Mouse (Mus musculus) kidney, adult 2 months (tissue): ENCODE data around the gene Atp11b. TPM values are rescaled to one million over a fixed set of nuclear protein-coding genes. Genes with fewer than 3 reads are reported as not detected.

Source experiments
- DNase-seq: peaks from one replicate; pipeline ENCODE4 v3.0.0; 2021
- H3K27ac ChIP-seq: fragments of 200-500 bp; 2 replicates; pipeline ENCODE4 v1.5.1; 2012; ENCODE audit warnings: low read depth, low read length, control low read depth, inconsistent platforms; ENCODE audit not compliant: insufficient read depth
- H3K27me3 ChIP-seq: fragments of 200-500 bp; replicated peaks from 2 replicates; pipeline ENCODE4 v1.6.1; 2012; ENCODE audit warnings: mild to moderate bottlenecking, moderate library complexity, low read length, inconsistent platforms; ENCODE audit not compliant: control insufficient read depth, insufficient read depth
- H3K36me3 ChIP-seq: fragments of 200-500 bp; 2 replicates; pipeline ENCODE4 v1.6.1; 2012; ENCODE audit warnings: mild to moderate bottlenecking, moderate library complexity, low read length, inconsistent platforms; ENCODE audit not compliant: control insufficient read depth, insufficient read depth
- H3K4me1 ChIP-seq: fragments of 200-500 bp; 2 replicates; pipeline ENCODE4 v1.6.1; 2011; ENCODE audit warnings: low read length; ENCODE audit not compliant: control insufficient read depth, insufficient read depth
- H3K4me3 ChIP-seq: fragments of 200-500 bp; 2 replicates; pipeline ENCODE4 v1.5.1; 2011; ENCODE audit warnings: mild to moderate bottlenecking, low read depth, low read length, control low read depth; ENCODE audit not compliant: insufficient read depth
- CTCF ChIP-seq: fragments of 200-500 bp; conservative IDR thresholded peaks from 2 replicates; pipeline ENCODE4 v1.5.1; 2011; ENCODE audit warnings: low read depth, mild to moderate bottlenecking, control low read depth, low read length, moderate library complexity, mixed read lengths; ENCODE audit not compliant: insufficient read depth, insufficient read length
- POLR2A ChIP-seq: fragments of 200-500 bp; IDR thresholded peaks from one replicate; pipeline ENCODE4 v1.6.1; 2011; ENCODE audit warnings: low read depth, low read length, control low read depth
- WGBS: fragments of 180-500 bp; shearing (Covaris S2); methylation state at CpG from one replicate; pipeline ENCODE4 v1.1.7; 2018; 5-methylcytosine and 5-hydroxymethylcytosine counted together
- polyA plus RNA-seq: library from polyadenylated mRNA; depleted of rRNA; stranded (reverse); fragments of >200 nt; gene quantifications from 2 replicates; pipeline ENCODE4 v1.2.3, GENCODE M21; 2012; rRNA removed

The Atp11b gene
- polyA plus RNA-seq, 1 experiment, result 21.9 TPM

DNA sequence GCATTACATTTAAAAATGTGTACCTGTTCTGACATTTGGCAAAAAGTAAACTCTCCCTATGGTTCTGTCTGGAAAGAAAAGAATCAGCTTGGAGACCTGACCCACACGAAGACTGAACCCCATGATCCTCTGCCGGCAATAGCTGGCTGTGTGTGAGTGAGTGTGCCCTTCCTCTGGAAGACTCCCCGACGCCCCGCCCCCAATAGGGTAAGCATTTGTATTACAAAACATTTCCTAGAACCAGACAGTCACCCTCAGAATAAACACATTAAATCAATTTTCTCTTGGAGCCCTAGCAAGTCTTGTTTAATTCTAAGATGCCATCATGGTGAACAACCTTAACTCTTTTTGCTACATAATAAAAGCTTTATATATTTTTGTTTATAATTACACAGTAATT, 139.2 kb downstream of the Atp11b start:
- no peak for DNase-seq
- Histone ChIP-seq H3K36me3 (peaks cover 8% of the 10 kb centered on the region), H3K4me1 (no peaks in the 10 kb centered on the region), H3K27me3 (no peaks in the 10 kb centered on the region), H3K4me3 (no peak overlapping the region), H3K27ac (no peak overlapping the region)
- 85% methylated on average over 5 of the region's 5 CpGs for WGBS
- no peak for TF ChIP-seq CTCF

- WGBS, result 96% methylated on average over 2 of the region's 2 CpGs
- no peaks in the 10 kb centered on the region for H3K4me1 ChIP-seq
Measured at GRCm38 (mm10) chr3:35897900-35898299, 144.0 kb downstream of the Atp11b start.

GRCm38 (mm10) chr3:35899109-35899508, 145.2 kb downstream of the Atp11b start:
- H3K4me3 ChIP-seq, result no peak overlapping the region
- WGBS, result 96% methylated on average over 3 of the region's 3 CpGs
- no peak overlapping the region for H3K27ac ChIP-seq
- TF ChIP-seq CTCF (no peak), POLR2A (no peak)
- H3K36me3 ChIP-seq, result peaks cover 5% of the 10 kb centered on the region; the same call in 1 of the 2 replicates
- H3K27me3 ChIP-seq, result no peaks in the 10 kb centered on the region
- DNase-seq, result no peak
- H3K4me1 ChIP-seq, result no peaks in the 10 kb centered on the region

More at GRCm38 (mm10) chr3:35897900-35898299, 144.0 kb downstream of the Atp11b start:
- Histone ChIP-seq H3K27ac (no peak overlapping the region), H3K36me3 (peaks cover 6% of the 10 kb centered on the region; the same call in 1 of the 2 replicates), H3K4me3 (no peak overlapping the region), H3K27me3 (no peaks in the 10 kb centered on the region)
- DNase-seq, result no peak
- TF ChIP-seq CTCF, result no peak
- TF ChIP-seq POLR2A, result no peak

DNA sequence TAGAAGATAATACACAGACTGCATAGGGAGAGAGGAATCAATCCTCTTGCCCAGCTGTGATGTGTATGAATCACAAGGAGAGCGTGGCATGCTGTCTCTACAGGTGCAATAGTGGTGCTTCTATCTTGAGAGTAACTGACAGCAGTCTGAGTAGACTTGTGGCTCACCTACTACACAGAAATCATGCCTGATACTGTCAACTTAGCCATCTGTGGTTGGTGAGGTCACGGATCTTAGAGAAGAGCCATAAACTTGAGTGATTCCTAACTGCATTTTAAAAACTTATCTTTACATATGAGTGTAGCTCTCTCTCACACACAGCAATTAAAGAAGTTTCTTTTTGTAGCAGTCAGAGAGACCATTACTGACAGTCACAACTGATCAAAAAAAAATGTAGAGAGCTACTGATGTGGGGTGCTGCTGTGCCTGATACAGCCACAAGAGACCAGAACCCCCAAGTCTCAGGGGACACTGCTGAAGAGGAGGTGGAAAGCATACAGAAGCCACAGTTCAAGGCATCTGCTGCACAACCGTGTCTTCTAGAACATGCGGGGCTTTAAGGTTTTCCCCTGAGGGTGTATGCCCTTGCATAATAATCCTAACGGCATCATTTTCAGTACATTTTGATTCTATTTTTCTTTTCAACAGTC, 146.8 kb downstream of the Atp11b start:
- no peak for DNase-seq
- Histone ChIP-seq H3K36me3 (peaks cover 5% of the 10 kb centered on the region; the same call in 1 of the 2 replicates), H3K4me1 (no peaks in the 10 kb centered on the region), H3K27me3 (no peaks in the 10 kb centered on the region), H3K4me3 (no peak overlapping the region), H3K27ac (no peak overlapping the region)
- 95% methylated on average over 5 of the region's 5 CpGs for WGBS
- no peak for TF ChIP-seq POLR2A
- TF ChIP-seq CTCF, result no peak

Other genes starting within 250 kb of the Atp11b start
- gene Dcun1d1, start 183.3 kb downstream of the Atp11b start, polyA plus RNA-seq, result 8.2 and 11.9 TPM in 2 replicates
- 73.3 and 73.7 TPM in 2 replicates for gene Mccc1, start 246.6 kb downstream of the Atp11b start, polyA plus RNA-seq